Mouse (Mus musculus) cerebellum, adult 2 months (tissue): ENCODE measurements at regions not wholly inside any gene's neighbourhood (a gene's known extent, or its start where the extent isn't known, plus 50 kb on each side); places are given as distances from the start of the nearest gene placed in this dataset.

Experiments
- CTCF ChIP-seq: fragments of 200-500 bp; IDR thresholded peaks from 2 replicates; pipeline ENCODE4 v1.5.1; 2011; ENCODE audit warnings: low read depth, mild to moderate bottlenecking, control low read depth, low read length, moderate library complexity, borderline replicate concordance; ENCODE audit not compliant: insufficient read depth
- POLR2A ChIP-seq: fragments of 200-500 bp; IDR thresholded peaks from 2 replicates; pipeline ENCODE4 v1.6.1; 2011; ENCODE audit warnings: low read length, control low read depth, borderline replicate concordance; ENCODE audit not compliant: insufficient read depth

GRCm38 (mm10) chr7:70869125-70869524 is 482.2 kb downstream of the Gm10295 start:
- no peak for TF ChIP-seq POLR2A
- no peak for TF ChIP-seq CTCF
